Mouse (Mus musculus) intestine, embryonic 14.5 days (tissue): ENCODE measurements around the gene Tsga10. TPM values are rescaled to one million over a fixed set of nuclear protein-coding genes. Genes with fewer than 3 reads are reported as not detected.
"Not testable (repeated sequence)": the region's sequence is repeated elsewhere in the genome, so short reads cannot be mapped to it uniquely, and the experiment has no call there.

Source experiments
- ATAC-seq: fragments of 200-750 bp; cut with Nextera tagmentation; replicated peaks from 2 replicates; pipeline ENCODE4 v1.8.0; 2017; ENCODE audit warnings: low read depth, moderate number of reproducible peaks, moderate TSS enrichment, moderate library complexity; ENCODE audit not compliant: low FRiP score, low TSS enrichment
- DNase-seq: peaks from one replicate; pipeline ENCODE4 v3.0.0-alpha.2; 2018; ENCODE audit warnings: low spot score
- H3K27ac ChIP-seq: fragments of 300-500 bp; sonication (generic); 2 replicates; pipeline ENCODE4 v1.5.1; 2014; ENCODE audit warnings: low read depth, mild to moderate bottlenecking, control low read depth
- H3K27me3 ChIP-seq: fragments of 300-500 bp; sonication (generic); replicated peaks from 2 replicates; pipeline ENCODE4 v1.6.1; 2014; ENCODE audit warnings: low read length, control low read depth; ENCODE audit not compliant: control insufficient read depth, insufficient read depth
- H3K36me3 ChIP-seq: fragments of 300-500 bp; sonication (generic); 2 replicates; pipeline ENCODE4 v1.6.1; 2014; ENCODE audit warnings: low read length, control low read depth; ENCODE audit not compliant: control insufficient read depth, insufficient read depth
- H3K4me1 ChIP-seq: fragments of 300-500 bp; sonication (generic); replicated peaks from 2 replicates; pipeline ENCODE4 v1.6.1; 2014; ENCODE audit warnings: low read length, control low read depth, mixed read lengths; ENCODE audit not compliant: control insufficient read depth, insufficient read depth
- H3K4me2 ChIP-seq: fragments of 300-500 bp; sonication (generic); 2 replicates; pipeline ENCODE4 v1.6.1; 2014; ENCODE audit warnings: low read length
- H3K4me3 ChIP-seq: fragments of 300-500 bp; sonication (generic); 2 replicates; pipeline ENCODE4 v1.5.1; 2014; ENCODE audit warnings: low read depth, low read length, control low read depth, mixed read lengths
- H3K9ac ChIP-seq: fragments of 300-500 bp; sonication (generic); 2 replicates; pipeline ENCODE4 v1.6.1; 2014; ENCODE audit warnings: mild to moderate bottlenecking, low read length
- H3K9me3 ChIP-seq: fragments of 300-500 bp; sonication (generic); 2 replicates; pipeline ENCODE4 v1.6.1; 2016; ENCODE audit warnings: low read length, control low read depth; ENCODE audit not compliant: control insufficient read depth
- WGBS: fragments of 180-500 bp; shearing (Covaris S2); extraction: QIAGEN DNeasy Blood & Tissue Kit; methylation state at CpG from one replicate; pipeline ENCODE4 v1.1.7; 2014; 5-methylcytosine and 5-hydroxymethylcytosine counted together
- polyA plus RNA-seq: library from polyadenylated mRNA; unstranded; fragments of >200 nt; fragmentation: Nextera tagmentation; extraction: Ambion mirVana; gene quantifications from 2 replicates; pipeline ENCODE4 v1.2.1, GENCODE M21; 2014

The Tsga10 gene
- polyA plus RNA-seq, 1 experiment from 2014 or later: 4.9 TPM

GRCm38 (mm10) chr1:37867684-37868322 lies 1.6 kb upstream of the Tsga10 start:
- Histone ChIP-seq H3K9me3 (no peaks in the 10 kb centered on the region), H3K36me3 (no peaks in the 10 kb centered on the region), H3K4me1 (peaks cover 2% of the 10 kb centered on the region; the same call in 1 of the 2 replicates), H3K9ac (no peak overlapping the region), H3K4me2 (no peak overlapping the region), H3K27ac (no peak overlapping the region), H3K27me3 (no peaks in the 10 kb centered on the region), H3K4me3 (no peak overlapping the region)
- DNase-seq (no peak), ATAC-seq (no peak)
- WGBS: 72% methylated on average over 10 of the region's 10 CpGs

DNA sequence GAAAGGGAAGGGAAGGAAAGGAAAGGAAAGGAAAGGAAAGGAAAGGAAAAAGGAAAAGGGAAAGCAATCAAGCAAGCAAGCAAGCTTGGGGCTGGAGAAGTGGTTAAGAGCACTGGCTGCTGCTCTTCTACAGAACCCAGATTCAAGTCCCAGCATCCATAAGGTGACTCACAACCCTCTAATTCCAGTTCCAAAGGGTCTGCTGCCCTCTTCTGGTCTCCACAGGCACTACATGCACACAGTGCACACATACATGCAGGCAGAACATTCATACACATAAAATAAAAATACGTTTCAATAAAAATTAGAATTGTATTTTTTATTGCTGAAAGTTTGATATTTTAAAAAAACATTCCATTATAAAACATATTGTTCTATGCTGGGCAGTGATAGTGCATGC lies 827 bp upstream of the Tsga10 start:
- ATAC-seq: no peak
- no peaks in the 10 kb centered on the region for H3K9me3 ChIP-seq
- H3K27ac ChIP-seq: no peak overlapping the region
- no peaks in the 10 kb centered on the region; the same call in 1 of the 2 replicates for H3K4me1 ChIP-seq
- no peaks in the 10 kb centered on the region for H3K36me3 ChIP-seq
- no peak overlapping the region for H3K4me2 ChIP-seq
- H3K9ac ChIP-seq: no peak overlapping the region
- 69% methylated on average over 1 of the region's 1 CpGs for WGBS
- DNase-seq: no peak
- H3K27me3 ChIP-seq: no peaks in the 10 kb centered on the region
- no peak overlapping the region for H3K4me3 ChIP-seq

DNA sequence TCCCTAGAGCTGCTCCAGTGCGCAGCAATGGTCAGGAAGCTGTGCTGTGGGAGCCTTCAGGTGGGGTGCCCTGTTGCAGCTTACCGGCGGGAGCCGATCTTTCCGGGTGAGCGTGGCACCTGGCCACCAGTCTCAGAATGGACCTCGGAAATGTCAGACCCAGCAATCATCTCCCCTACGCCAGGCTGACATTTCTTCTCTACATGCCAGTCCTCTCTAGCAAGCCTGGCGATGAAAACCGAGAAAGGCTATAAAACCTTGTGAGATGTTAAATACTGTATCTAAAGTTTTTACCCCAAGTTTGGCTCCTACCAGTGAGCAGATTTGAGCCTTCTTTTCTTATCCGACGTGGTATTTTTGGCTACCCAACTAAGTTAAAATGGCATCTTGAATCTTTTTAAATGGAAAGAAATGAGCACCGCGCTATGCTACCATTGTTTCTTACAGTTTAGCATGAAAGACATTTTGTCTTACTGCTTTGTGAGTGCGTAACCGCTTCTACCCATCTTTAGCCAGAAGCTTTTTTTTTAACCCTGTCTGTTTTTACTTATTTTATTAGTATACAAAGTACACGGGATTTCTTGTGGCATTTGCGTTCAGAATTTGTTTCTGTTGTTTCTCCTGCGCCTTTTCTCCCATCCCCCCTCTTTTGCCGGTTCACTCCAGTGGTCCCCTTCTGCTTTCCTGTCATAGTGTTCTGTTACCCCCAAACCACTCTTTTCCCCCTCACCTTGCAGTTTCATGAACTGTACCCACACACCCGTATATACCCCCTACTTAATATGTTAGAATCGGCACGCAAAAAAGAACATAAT lies 621 bp downstream of the Tsga10 start:
- Histone ChIP-seq H3K27ac (peak overlapping the region; percentile 55; the same call in 1 of the 2 replicates), H3K36me3 (no peaks in the 10 kb centered on the region), H3K9me3 (no peaks in the 10 kb centered on the region), H3K4me1 (no peaks in the 10 kb centered on the region), H3K27me3 (no peaks in the 10 kb centered on the region), H3K4me2 (peak overlapping the region; percentile 64), H3K4me3 (peak overlapping the region; percentile 55), H3K9ac (peak overlapping the region; percentile 53)
- WGBS: 10% methylated on average over 23 of the region's 23 CpGs
- ATAC-seq (no peak), DNase-seq (no peak)

- peak overlapping the region; percentile 58 for H3K27ac ChIP-seq
- H3K4me1 ChIP-seq: no peaks in the 10 kb centered on the region
- peak; percentile 99 for ATAC-seq
- peak; percentile 97 for DNase-seq
- WGBS: under 1% methylated on average over 89 of the region's 90 CpGs
- no peaks in the 10 kb centered on the region for H3K9me3 ChIP-seq
- H3K4me2 ChIP-seq: peak overlapping the region; percentile 64
- H3K4me3 ChIP-seq: peak overlapping the region; percentile 55
- H3K9ac ChIP-seq: peak overlapping the region; percentile 57
- H3K36me3 ChIP-seq: no peaks in the 10 kb centered on the region
- no peaks in the 10 kb centered on the region for H3K27me3 ChIP-seq
These were observed 1.5 kb downstream of the Tsga10 start for GRCm38 (mm10) chr1:37864511-37865400.

DNA sequence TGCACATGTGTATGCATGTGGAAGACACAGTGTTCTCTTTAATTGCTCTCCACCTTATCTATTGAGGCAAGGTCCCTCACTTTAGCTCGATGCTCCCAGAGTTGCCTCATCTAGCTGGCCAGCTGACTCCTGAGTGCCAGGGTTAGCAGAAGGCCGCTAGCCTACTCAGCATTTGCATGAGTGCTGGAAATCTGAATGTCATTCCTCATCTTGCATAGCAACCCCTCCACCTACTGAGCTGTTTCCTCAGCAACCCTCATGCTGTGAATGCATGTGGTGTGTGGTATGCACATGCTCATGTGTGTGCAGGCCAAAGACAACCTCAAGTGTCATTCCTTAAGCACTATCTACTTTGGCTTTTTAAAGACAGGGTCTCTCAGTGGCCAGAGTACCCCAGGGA lies 15.5 kb downstream of the Tsga10 start:
- no peaks in the 10 kb centered on the region for H3K36me3 ChIP-seq
- no peak overlapping the region for H3K4me2 ChIP-seq
- no peak overlapping the region for H3K27ac ChIP-seq
- no peaks in the 10 kb centered on the region for H3K27me3 ChIP-seq
- H3K4me3 ChIP-seq: no peak overlapping the region
- WGBS: 64% methylated on average over 2 of the region's 2 CpGs
- no peak overlapping the region for H3K9ac ChIP-seq
- H3K9me3 ChIP-seq: no peaks in the 10 kb centered on the region
- no peak for ATAC-seq
- no peaks in the 10 kb centered on the region for H3K4me1 ChIP-seq
- no peak for DNase-seq

- DNase-seq (no peak), ATAC-seq (no peak)
- no peaks in the 10 kb centered on the region for H3K36me3 ChIP-seq
- no peaks in the 10 kb centered on the region for H3K27me3 ChIP-seq
- WGBS: 79% methylated on average over 8 of the region's 8 CpGs
- H3K4me1 ChIP-seq: no peaks in the 10 kb centered on the region
- H3K27ac ChIP-seq: no peak overlapping the region
- H3K9me3 ChIP-seq: no peaks in the 10 kb centered on the region
- H3K4me2 ChIP-seq: no peak overlapping the region
- H3K4me3 ChIP-seq: no peak overlapping the region
- no peak overlapping the region for H3K9ac ChIP-seq
These were observed 19.4 kb downstream of the Tsga10 start for GRCm38 (mm10) chr1:37846878-37847277.

GRCm38 (mm10) chr1:37831681-37832080 lies 34.5 kb downstream of the Tsga10 start:
- H3K36me3 ChIP-seq: no peaks in the 10 kb centered on the region
- H3K4me1 ChIP-seq: no peaks in the 10 kb centered on the region
- ATAC-seq (no peak), DNase-seq (no peak)
- WGBS: 55% methylated on average over 2 of the region's 2 CpGs
- no peak overlapping the region for H3K9ac ChIP-seq
- H3K27me3 ChIP-seq: no peaks in the 10 kb centered on the region
- H3K9me3 ChIP-seq: no peaks in the 10 kb centered on the region
- no peak overlapping the region for H3K4me3 ChIP-seq
- H3K4me2 ChIP-seq: no peak overlapping the region
- no peak overlapping the region for H3K27ac ChIP-seq

GRCm38 (mm10) chr1:37802291-37802690 lies 63.9 kb downstream of the Tsga10 start:
- not testable (repeated sequence) for H3K9ac ChIP-seq, H3K4me2 ChIP-seq, ATAC-seq, H3K9me3 ChIP-seq, H3K27me3 ChIP-seq, DNase-seq, H3K36me3 ChIP-seq, H3K4me1 ChIP-seq, H3K4me3 ChIP-seq, H3K27ac ChIP-seq
- WGBS: 78% methylated on average over 1 of the region's 1 CpGs
